Mouse (Mus musculus) thymus, postnatal 14 days (tissue): ENCODE data around the gene Igf1r.

Experiments
- DNase-seq: peaks from one replicate; pipeline ENCODE4 v3.0.0; 2021

Igf1r gene

DNA sequence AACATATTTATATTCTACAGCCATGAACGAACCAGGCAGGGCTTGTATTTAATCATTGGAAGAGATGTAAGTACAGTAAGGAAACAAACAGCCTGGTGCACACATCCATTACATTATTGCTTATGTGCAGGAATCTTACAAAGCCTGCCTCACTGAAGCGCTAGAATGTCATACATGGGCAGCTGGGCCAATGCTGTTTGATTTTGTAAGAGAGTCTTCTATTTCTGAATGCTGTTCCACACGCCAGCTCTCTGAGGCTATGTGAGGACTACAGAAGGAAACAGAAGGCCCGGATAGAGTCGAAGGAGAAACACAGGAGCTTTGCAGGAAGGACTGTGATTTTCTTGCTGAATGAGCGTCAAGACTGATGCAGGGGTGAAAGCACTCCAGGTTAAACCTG is 136.2 kb downstream of the Igf1r start:
- no peak for DNase-seq

DNA sequence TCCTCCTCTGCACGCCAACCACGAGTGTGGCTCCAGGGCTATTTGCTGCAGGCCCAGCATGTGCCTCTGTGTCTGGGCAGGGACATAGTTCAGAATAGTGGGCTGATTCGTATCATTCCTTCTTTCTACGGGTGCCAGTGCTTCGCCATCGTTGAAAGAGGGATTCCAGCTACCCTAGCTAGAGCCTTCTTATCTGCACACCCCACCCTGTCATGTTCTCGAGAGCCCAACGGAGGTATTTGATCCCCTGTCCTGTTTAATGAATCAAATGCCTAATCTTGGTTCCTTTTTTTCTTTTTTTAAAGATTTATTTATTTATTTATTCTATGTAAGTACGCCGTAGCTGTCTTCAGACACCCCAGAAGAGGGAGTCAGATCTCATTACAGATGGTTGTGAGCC is 137.1 kb downstream of the Igf1r start:
- no peak for DNase-seq

DNA sequence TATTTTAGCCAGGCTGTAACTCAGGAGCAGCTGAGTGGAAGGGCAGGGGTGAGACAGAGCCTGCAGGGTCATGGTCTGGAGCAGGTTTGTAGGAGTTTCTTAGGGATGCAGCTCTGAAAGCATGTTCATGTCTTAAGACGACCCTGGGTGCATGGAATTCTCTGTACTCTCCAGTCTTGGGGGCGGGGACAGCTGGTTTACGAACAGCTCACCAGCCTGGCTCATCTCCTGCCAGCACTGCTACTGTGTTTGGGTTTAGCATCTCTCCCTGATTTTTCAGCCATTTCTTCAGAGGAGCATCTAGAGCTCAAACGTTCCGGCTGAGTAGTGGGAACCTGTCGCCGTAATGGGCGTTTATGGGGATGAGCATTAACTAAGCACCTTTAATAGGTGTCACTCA is 137.9 kb downstream of the Igf1r start:
- no peak for DNase-seq

DNA sequence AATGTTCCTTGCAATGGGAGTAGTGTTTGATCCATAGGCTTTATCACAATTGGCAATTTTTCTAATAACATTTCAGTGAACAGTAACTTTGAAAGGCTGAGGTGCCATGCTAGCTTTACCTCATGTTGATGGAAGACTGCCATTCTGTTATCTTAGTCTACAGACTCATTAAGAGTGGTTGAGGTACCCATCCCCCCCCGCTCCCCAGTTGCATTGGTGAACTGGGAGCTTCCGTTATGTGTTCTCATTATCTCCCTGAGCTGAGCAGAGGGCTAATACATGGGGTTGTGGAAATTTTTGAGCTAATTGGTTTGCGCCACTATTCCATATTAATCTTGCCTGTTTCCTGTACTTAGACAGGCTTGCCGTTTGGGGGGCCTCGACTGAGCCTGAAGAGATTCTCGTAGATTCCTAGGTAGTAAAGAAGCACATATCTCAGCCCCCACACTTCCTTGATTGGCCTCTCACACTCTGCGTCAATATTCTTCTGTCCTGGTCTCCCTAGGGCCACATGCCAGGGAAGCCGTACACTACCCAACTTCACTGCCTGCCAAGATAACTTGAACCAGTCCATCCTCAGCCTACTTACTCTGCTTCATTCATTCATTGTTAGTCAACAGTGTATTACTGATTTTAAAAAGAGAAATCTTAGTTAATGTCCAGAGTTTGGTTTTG is 139.8 kb downstream of the Igf1r start:
- DNase-seq = no peak

DNA sequence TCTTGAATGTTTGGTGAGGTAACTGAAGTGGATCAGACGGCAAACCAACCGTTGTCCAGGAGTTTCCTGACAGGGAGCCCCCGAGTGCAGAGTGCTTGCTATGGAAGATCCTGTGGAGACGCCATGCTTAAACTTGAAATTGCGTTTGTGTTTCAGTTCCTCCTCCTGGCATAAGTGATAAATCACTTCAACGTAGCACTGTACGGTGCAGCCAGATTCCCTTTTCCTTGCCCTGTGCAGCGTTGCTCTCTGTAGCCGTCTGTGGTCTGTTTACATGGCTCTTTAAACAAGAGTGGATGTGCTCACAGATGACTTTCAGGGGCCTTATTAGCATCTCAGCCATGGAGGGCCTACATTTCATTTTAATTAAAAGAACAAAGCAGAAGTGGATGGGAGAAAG is 141.2 kb downstream of the Igf1r start:
- DNase-seq = no peak

DNA sequence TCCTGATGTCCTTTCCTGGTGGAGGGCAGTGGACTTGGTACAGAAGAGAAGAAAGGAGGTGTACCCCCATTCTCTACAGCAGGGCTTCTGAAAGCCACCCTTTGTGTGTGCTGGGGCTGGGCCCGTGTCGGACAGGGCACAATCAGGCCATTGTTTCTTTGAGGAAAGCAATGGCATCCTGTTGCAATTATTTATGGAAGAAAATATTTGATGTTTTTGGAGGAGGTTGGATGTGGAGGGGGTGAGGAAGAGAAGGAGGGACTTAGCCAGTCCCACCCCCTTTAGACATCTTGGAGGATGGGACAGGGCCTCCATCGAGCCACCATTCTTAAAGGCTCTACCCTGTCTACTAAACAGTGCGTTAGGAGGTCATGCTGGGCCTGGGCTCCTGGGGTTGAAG is 142.9 kb downstream of the Igf1r start:
- no peak for DNase-seq

DNA sequence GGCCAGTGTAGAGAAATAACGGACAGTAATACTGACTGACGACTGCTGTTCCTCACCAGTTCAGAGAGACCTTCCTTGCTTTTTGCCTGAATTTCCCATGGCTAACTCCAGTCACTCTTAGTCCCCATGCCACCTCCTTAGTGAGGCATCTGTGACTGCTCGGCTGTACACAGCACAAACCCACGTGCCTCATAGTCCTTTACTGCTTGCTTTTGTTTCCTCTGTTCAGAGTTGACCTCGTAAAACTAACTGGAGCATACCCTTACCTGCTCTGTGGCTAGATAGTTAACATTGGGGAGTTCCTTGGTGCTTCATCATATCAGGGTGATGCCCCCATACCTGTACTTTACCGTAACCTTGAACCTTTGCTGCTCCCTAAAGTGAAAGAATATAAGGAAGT is 143.8 kb downstream of the Igf1r start:
- DNase-seq = no peak

DNA sequence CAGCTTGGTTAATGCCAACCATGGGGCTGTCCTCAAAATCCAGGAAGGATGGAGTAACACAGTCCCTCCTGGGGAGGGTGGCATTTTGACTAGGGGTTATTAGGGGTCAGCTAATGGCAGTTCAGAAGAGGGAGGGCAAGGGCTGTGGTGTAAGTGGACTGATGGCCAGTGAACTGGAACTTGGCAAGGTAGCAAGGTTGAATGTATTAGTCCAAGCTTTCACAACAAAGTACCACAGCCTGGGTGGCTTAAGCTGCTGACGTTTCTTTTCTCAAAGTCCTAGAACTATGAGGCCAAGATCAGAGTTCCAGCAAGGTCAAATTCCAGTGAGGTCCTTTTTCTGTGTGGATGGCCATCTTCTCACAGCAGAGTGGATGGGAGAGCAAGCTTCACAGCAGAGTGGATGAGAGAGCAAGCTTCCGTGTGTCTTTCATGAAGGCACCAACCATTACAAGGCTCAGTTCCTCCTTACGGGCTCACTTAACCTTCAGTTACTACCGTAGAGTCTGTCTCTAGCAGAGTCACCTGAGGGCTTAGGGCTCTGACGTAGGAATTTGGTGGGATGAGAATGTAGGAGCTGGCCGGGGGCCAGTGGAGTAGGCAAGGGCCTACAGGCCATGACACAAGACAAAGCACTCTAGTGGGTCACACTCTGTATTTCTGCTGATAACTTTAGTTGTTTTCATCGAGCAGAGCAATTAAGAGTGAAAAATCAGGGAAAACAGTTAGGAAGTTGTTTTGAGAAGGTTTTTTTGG is 144.6 kb downstream of the Igf1r start:
- DNase-seq = no peak

DNA sequence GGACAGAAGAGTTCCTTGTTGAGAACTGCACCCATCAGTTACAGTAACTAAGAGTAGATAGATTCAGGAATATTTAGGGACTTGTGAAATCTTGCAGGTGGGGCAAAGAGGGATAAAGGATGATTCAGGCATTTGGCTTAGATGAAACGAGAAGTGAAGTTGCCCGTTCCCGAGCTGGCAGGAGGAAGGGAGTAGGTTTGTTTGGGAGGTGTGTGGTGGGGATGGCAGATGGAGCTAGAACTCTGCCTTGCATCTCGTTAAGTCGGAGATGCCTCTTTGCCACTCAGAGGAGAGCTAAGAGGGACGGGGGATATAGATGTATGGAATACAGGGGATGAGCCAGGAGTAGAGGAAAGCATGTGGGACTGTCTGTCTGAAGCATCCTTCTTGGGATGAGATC is 145.5 kb downstream of the Igf1r start:
- DNase-seq = no peak

DNA sequence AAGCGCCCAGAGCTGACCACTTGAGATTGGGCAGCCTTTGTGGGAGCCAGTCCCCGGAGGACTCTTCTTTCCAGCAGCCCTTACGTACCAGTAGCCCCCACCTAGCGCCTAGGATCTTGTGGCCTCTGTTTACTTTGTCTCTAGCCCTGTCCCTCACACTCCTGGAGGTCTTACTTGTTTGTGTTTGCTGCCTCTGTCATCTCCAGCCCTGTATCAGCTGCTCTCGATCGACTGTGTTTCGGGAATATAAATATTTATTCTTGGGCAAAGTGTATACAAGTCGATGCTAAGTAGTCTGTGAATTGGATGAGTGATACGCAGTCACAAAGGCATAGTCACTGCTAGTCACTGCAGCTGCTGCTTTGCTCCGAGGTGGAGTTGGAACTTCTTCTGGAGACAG is 147.8 kb downstream of the Igf1r start:
- no peak for DNase-seq

DNA sequence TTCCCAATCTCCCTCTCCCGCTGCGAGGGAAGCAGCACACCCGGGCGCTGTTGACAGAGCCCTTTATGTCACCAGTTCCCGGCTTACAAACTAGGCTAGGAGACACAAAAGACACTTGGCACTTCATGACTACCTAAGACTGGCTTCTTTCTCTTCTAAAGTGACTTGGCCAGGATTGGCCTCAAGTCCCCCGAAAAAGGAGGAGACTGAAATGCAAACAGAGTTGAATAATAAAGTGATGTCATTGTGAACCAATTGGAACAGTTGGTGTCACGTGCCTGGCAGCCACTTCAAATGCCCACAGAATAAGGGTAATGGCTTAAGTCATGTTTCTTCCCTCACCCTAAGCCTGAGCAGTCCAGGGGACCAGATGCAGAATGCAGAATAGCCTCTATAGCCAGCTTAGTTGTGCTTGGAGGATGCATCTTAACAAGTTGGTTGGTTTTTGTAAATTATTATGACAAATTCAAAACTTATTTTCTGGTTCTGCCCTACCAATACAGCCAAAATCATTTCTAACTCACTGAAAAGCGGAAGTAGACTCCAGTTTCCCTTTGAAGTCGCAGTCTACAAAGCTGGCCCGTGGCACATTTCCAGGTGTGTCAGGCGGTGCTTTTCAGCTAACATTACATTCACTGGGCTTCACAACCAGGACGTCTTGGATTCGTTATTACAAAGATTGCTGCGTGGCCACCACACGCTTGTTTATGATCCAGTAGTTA is 150.0 kb downstream of the Igf1r start:
- peak; percentile 49 for DNase-seq

DNA sequence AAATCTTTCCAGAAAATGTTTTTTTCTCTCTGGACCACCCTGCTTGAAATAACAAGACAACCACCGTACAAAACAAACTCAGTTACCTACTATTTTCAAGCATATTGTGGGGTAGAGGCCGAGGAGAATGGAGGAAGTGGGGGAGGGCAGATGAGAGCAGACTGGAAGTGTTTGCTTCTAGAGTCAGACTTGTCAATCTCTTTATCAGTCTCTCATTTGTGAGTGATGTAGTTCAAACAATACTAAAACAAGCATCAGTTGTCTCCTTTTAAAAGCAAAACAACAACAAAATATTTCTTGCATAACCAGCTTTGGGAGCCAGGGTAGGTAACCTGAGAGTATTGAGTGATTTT is 150.5 kb downstream of the Igf1r start:
- DNase-seq = peak; percentile 27

DNA sequence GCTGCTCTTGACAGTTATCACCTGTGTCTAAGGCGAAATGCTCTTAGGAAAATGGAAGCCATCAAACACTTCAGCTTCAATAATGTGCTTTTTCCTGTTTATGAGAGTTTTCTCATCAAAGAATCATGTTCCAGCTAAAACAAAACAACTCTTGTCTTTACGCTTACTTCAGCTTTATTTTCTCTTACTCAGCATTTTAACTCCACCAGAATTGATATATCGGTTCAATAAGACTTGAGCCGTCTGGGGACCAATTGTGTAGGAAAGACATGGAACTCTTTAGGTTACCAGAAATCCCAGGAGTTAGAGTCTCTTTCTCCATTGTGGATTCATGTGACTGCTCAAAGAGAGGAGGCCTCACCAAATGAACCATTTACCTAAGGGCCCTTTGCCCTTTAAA is 158.9 kb downstream of the Igf1r start:
- no peak for DNase-seq

DNA sequence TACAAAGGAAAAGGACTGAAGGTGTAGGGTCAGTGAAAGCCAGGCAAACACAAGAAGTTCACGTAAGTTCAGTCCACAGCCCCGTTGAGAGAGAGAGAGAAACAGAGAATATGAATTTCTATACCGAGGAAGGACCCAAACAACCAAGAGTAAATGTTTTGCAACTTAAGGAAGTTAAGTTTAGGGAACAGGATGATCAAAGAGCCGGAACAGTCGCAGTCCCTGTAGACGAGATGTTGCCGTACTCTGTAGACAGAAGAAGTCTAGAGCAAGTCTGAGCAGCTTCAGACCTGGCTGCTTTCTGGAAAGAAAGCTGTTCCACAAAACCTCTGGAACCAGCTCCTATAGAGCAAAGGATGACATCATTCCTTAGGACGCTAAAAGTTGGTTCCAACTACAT is 160.0 kb downstream of the Igf1r start:
- DNase-seq = no peak

DNA sequence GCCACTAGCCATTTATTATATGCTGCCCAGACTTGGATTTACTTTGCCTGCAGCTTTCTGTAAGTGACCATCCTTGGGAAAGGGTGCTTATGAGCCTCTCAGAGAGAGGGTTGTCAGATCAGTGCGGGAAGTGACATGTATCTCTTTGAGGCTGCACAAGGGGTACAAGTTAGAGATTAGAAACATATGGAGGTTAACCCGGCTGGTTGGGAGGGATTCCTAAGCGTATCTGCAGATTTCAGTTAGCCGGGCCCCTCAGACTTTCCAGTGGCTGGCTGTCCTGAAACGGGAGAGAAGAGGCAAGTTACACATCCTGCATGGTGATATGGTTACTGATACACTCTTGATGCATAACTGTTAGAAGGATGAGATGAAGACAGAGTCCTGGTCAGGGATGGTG is 161.7 kb downstream of the Igf1r start:
- no peak for DNase-seq

DNA sequence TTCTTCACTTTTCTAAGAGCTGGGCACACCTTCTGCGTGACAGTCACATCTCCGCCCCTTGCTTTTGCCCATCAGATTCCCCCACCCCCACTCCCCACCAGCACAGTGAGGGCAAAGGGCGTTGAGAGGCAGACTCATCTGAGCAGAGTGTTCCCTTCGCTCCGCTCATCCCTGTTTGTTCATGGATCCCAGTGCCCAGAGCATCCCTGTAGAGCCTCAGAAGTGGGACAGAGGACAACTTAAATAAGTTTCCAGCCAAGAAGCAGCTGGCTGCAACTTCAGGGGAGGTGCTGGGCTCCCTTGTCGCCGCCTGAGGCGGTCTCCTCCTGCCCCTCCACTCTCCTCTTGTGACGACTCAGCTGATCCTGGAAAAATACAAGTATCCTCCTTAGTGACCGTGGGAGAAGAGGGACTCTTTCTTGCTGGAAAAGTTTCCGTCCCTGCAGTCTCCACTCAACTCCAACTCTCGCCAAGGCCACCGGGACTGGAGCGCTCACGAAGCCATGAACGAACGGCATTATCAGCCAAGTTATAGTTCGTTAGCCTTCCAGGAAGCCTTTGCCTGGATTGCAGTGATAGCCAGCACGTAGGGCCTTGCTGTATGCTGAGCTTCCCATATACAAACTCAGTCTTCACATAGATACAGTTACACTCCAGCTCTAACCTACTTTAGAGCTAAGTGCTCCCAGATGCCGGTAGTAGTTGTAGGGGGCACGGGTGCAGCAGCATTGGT is 162.5 kb downstream of the Igf1r start:
- no peak for DNase-seq

DNA sequence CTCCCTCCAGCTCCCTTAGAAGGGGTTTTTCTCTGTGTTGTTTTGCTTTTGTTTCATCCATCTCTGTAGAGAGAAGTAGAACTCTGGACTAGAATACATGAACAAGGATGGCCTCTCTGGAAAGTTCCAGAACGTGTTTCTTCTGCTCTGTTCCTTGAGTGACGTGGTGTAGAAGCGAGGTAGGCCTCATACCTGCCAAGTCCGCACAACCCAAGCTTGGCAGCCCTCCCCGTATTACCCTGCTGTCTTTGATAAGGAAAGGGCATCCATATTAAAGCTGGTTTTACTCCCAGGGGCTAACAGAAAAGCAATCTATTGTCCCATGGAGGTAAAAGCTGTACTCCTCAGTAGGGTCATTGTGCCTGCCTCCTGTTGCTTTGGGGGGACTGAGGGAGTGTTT is 164.9 kb downstream of the Igf1r start:
- no peak for DNase-seq

DNA sequence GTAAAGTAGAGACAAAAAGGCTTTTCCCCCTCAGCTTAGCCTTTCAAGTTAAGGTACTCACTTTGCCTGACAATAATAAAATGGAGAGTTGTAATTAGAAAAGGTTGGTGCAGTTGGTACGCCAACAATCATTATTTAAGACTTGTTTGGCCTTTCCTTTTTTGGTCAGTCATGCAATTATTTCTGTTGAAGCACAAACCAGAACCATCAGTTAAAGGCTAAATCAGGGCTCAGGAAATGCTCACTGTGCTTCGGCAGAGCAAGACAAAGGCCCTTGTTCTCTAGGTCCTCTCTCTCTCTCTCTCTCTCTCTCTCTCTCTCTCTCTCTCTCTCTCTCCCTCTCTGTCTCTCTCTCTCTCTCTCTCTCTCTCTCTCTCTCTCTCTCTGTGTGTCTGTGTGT is 165.4 kb downstream of the Igf1r start:
- no peak for DNase-seq

DNA sequence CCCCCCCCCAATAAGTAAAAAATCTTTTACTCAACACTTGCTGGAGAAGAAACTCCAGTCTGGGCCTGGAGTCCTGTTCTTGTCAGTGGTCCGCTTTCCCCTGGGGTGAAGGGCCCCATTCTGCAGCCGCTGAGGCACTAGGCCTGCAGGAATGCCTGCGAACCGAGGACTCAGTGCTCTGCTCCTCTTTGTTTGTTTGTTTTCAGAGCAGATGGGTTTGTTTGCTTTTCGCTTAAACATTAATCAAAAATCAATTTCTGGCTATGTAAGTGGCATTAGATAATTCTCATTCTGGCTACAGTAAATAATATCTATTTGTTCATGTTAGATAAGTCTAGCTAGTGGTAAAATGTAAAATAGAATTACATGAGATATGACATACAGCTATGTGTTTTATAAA is 167.0 kb downstream of the Igf1r start:
- no peak for DNase-seq

DNA sequence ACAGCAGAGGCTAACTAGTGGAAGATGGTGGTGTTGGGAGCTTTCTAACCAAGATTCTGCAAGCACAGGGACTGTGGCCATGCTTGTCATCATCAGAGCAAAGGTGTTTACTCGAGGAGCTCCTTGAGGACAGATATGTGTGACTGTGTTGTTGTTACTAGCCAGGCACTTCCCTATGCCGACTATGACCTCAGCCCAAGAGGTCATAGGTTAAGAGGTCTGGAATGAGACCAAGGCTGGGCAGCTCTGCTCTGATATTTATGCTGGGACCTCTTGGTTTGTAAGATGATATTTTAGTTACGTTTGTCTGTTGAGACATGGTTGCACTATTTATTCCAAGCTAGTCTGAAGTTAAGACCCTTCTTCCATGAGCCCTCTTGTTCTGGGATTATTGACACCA is 169.8 kb downstream of the Igf1r start:
- no peak for DNase-seq

DNA sequence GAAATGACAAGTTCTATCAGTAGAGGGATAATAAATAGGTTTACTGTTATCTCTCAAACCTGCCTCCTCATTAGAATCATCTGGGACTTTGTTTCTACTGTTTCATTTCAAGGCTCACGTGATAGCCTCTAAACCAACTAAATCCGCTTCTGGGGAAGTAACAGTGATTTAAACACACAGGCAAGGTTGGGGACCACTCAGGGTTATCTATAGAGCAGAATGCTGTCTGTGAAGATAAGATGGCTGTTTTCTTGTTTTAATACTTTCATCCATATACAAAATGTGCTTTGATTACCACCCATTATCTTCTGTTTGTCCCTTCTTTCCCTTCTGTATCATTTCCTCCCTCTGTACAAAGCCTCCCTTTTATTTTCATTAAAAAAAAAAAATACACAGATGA is 172.7 kb downstream of the Igf1r start:
- no peak for DNase-seq

DNA sequence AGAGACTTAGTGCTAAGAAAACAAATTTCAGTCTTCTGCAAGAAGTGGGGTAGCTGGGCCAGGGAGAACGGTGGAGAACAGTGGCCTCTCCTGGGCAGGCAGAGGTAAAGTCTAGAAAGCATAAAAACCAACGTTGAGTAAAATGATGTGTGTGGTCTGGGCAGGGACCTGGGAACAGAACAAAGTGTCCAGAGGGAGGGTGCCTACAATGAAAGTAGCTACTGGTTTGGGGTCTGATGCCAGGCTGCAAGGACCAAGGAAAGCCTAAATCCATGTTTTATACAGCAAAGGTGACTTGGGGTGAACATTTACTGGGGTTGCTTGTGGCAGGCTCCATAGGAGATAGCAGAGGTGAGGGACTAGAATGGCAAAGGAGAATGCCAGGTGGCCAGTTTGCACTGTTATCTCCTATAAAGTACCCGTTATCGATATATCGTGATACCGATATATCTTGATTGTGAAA is 175.2 kb downstream of the Igf1r start:
- DNase-seq = peak; percentile 58

DNA sequence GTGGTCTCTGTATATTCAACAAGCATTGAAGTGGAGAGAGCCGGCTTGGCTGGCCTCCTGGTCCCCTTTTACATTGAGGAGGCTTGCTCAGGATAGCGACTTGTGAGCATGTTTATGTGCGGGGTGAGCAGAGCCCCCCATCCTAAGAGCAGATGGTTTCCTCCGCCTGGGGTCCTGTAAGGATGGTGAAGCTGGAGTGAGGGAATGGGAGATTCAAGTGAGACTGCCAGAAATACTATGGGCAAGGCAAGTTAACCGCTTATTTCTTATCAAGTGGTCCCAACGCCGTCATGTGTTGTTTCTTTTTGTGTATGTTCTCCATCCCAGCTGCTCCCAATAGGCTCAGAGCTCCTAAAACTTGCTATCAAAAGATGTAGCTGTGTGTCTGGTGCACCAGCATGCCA is 175.6 kb downstream of the Igf1r start:
- peak; percentile 35 for DNase-seq
